Mouse (Mus musculus) embryonic facial prominence, embryonic 13.5 days (tissue): ENCODE measurements at regions not wholly inside any gene's neighbourhood (a gene's known extent, or its start where the extent isn't known, plus 50 kb on each side); places are given as distances from the start of the nearest gene placed in this dataset.

Experiments used
- ATAC-seq: fragments of 200-750 bp; cut with Nextera tagmentation; 2 replicates; pipeline ENCODE4 v1.8.0; 2017; ENCODE audit warnings: low read depth; ENCODE audit not compliant: insufficient number of reproducible peaks, insufficient read depth, low FRiP score, low TSS enrichment
- H3K27ac ChIP-seq: fragments of 300-500 bp; sonication (generic); 2 replicates; pipeline ENCODE4 v1.5.1; 2015; ENCODE audit warnings: moderate library complexity, mild to moderate bottlenecking, inconsistent platforms
- H3K27me3 ChIP-seq: fragments of 300-500 bp; sonication (generic); 2 replicates; pipeline ENCODE4 v1.6.1; 2015; ENCODE audit warnings: mild to moderate bottlenecking, inconsistent platforms
- H3K36me3 ChIP-seq: fragments of 300-500 bp; sonication (generic); 2 replicates; pipeline ENCODE4 v1.6.1; 2015; ENCODE audit warnings: mild to moderate bottlenecking, inconsistent platforms
- H3K4me1 ChIP-seq: fragments of 300-500 bp; sonication (generic); 2 replicates; pipeline ENCODE4 v1.6.1; 2015; ENCODE audit warnings: inconsistent platforms
- H3K4me2 ChIP-seq: fragments of 300-500 bp; sonication (generic); 2 replicates; pipeline ENCODE4 v1.6.1; 2015; ENCODE audit warnings: moderate library complexity, mild to moderate bottlenecking, inconsistent platforms
- H3K4me3 ChIP-seq: fragments of 300-500 bp; sonication (generic); 2 replicates; pipeline ENCODE4 v1.5.1; 2015; ENCODE audit warnings: mild to moderate bottlenecking, inconsistent platforms
- H3K9ac ChIP-seq: fragments of 300-500 bp; sonication (generic); 2 replicates; pipeline ENCODE4 v1.6.1; 2015; ENCODE audit warnings: mild to moderate bottlenecking, inconsistent platforms
- H3K9me3 ChIP-seq: fragments of 300-500 bp; sonication (generic); 2 replicates; pipeline ENCODE4 v1.6.1; 2016; ENCODE audit warnings: inconsistent platforms
- WGBS: fragments of 180-500 bp; shearing (Covaris S2); methylation state at CpG from one replicate; pipeline ENCODE4 v1.1.7; 2015; ENCODE audit warnings: mixed read lengths; 5-methylcytosine and 5-hydroxymethylcytosine counted together

GRCm38 (mm10) chr4:34105251-34105650, 55.3 kb upstream of the Spaca1 start:
- H3K4me3 ChIP-seq, result no peak overlapping the region
- no peak for ATAC-seq
- no peak overlapping the region for H3K4me2 ChIP-seq
- H3K9me3 ChIP-seq, result peaks cover 13% of the 10 kb centered on the region
- H3K27me3 ChIP-seq, result no peaks in the 10 kb centered on the region
- no peak overlapping the region for H3K27ac ChIP-seq
- 90% methylated on average over 2 of the region's 2 CpGs for WGBS
- no peak overlapping the region for H3K9ac ChIP-seq
- no peaks in the 10 kb centered on the region for H3K4me1 ChIP-seq
- H3K36me3 ChIP-seq, result no peaks in the 10 kb centered on the region

- H3K27ac ChIP-seq, result no peak overlapping the region
- no peaks in the 10 kb centered on the region for H3K4me1 ChIP-seq
- no peaks in the 10 kb centered on the region for H3K36me3 ChIP-seq
- no peaks in the 10 kb centered on the region for H3K27me3 ChIP-seq
- no peaks in the 10 kb centered on the region for H3K9me3 ChIP-seq
- no peak overlapping the region for H3K4me3 ChIP-seq
- no peak overlapping the region for H3K9ac ChIP-seq
- no peak overlapping the region for H3K4me2 ChIP-seq
- 69% methylated on average over 6 of the region's 6 CpGs for WGBS
- ATAC-seq, result no peak
These were observed 64.3 kb upstream of the Spaca1 start for GRCm38 (mm10) chr4:34114323-34114722.

- H3K4me3 ChIP-seq, result no peak overlapping the region
These were observed 67.1 kb upstream of the Spaca1 start for GRCm38 (mm10) chr4:34117086-34117485.

GRCm38 (mm10) chr4:34122959-34123520, 73.0 kb upstream of the Spaca1 start:
- H3K4me1 ChIP-seq, result no peaks in the 10 kb centered on the region
- no peak overlapping the region for H3K4me3 ChIP-seq
- H3K4me2 ChIP-seq, result no peak overlapping the region
- no peaks in the 10 kb centered on the region for H3K36me3 ChIP-seq
- H3K27ac ChIP-seq, result no peak overlapping the region
- 86% methylated on average over 9 of the region's 9 CpGs for WGBS
- ATAC-seq, result no peak
- no peaks in the 10 kb centered on the region for H3K9me3 ChIP-seq
- H3K9ac ChIP-seq, result no peak overlapping the region
- no peaks in the 10 kb centered on the region for H3K27me3 ChIP-seq

More at GRCm38 (mm10) chr4:34117086-34117485, 67.1 kb upstream of the Spaca1 start:
- no peaks in the 10 kb centered on the region for H3K27me3 ChIP-seq
- WGBS, result 89% methylated on average over 1 of the region's 1 CpGs
- H3K36me3 ChIP-seq, result no peaks in the 10 kb centered on the region
- H3K4me2 ChIP-seq, result no peak overlapping the region
- H3K27ac ChIP-seq, result no peak overlapping the region
- H3K4me1 ChIP-seq, result no peaks in the 10 kb centered on the region
- no peak overlapping the region for H3K9ac ChIP-seq
- no peak for ATAC-seq
- no peaks in the 10 kb centered on the region for H3K9me3 ChIP-seq

- no peaks in the 10 kb centered on the region for H3K9me3 ChIP-seq
- H3K36me3 ChIP-seq, result no peaks in the 10 kb centered on the region
- H3K4me2 ChIP-seq, result no peak overlapping the region
- no peak for ATAC-seq
- no peaks in the 10 kb centered on the region for H3K4me1 ChIP-seq
- H3K9ac ChIP-seq, result no peak overlapping the region
- H3K4me3 ChIP-seq, result no peak overlapping the region
- WGBS, result 34% methylated on average over 4 of the region's 4 CpGs
- no peak overlapping the region for H3K27ac ChIP-seq
- H3K27me3 ChIP-seq, result no peaks in the 10 kb centered on the region
These were observed 78.2 kb upstream of the Spaca1 start for GRCm38 (mm10) chr4:34128224-34128623.

- WGBS, result 45% methylated on average over 2 of the region's 2 CpGs
- H3K4me1 ChIP-seq, result 0 out of 2 replicates have a peak, but pooled peaks cover 7% of the 10 kb centered on the region
- no peaks in the 10 kb centered on the region for H3K36me3 ChIP-seq
- ATAC-seq, result no peak
- no peak overlapping the region for H3K9ac ChIP-seq
- H3K27me3 ChIP-seq, result no peaks in the 10 kb centered on the region
- H3K4me3 ChIP-seq, result no peak overlapping the region
- no peak overlapping the region for H3K4me2 ChIP-seq
- no peaks in the 10 kb centered on the region for H3K9me3 ChIP-seq
- no peak overlapping the region for H3K27ac ChIP-seq
These were observed 96.3 kb upstream of the Spaca1 start for GRCm38 (mm10) chr4:34146133-34146867.

GRCm38 (mm10) chr4:34148956-34149739, 99.2 kb upstream of the Spaca1 start:
- no peak overlapping the region for H3K27ac ChIP-seq
- WGBS, result 65% methylated on average over 5 of the region's 5 CpGs
- no peak overlapping the region for H3K9ac ChIP-seq
- H3K36me3 ChIP-seq, result no peaks in the 10 kb centered on the region
- H3K27me3 ChIP-seq, result no peaks in the 10 kb centered on the region
- H3K4me1 ChIP-seq, result 0 out of 2 replicates have a peak, but pooled peaks cover 7% of the 10 kb centered on the region
- H3K4me3 ChIP-seq, result no peak overlapping the region
- no peak for ATAC-seq
- H3K9me3 ChIP-seq, result no peaks in the 10 kb centered on the region
- no peak overlapping the region for H3K4me2 ChIP-seq

GRCm38 (mm10) chr4:34151605-34152347, 101.8 kb upstream of the Spaca1 start:
- Histone ChIP-seq H3K4me1 (no peaks in the 10 kb centered on the region), H3K27me3 (no peaks in the 10 kb centered on the region), H3K4me2 (no peak overlapping the region), H3K36me3 (no peaks in the 10 kb centered on the region), H3K27ac (no peak overlapping the region), H3K9me3 (no peaks in the 10 kb centered on the region), H3K4me3 (no peak overlapping the region), H3K9ac (no peak overlapping the region)
- ATAC-seq, result no peak
- 53% methylated on average over 10 of the region's 10 CpGs for WGBS

- no peaks in the 10 kb centered on the region for H3K4me1 ChIP-seq
- WGBS, result 75% methylated on average over 6 of the region's 6 CpGs
- ATAC-seq, result no peak
These were observed 105.5 kb upstream of the Spaca1 start for GRCm38 (mm10) chr4:34155501-34155900.

GRCm38 (mm10) chr4:34157818-34158511, 108.0 kb upstream of the Spaca1 start:
- Histone ChIP-seq H3K27me3 (no peaks in the 10 kb centered on the region), H3K27ac (no peak overlapping the region), H3K4me1 (no peaks in the 10 kb centered on the region), H3K9ac (no peak overlapping the region), H3K9me3 (no peaks in the 10 kb centered on the region), H3K36me3 (no peaks in the 10 kb centered on the region), H3K4me2 (no peak overlapping the region), H3K4me3 (no peak overlapping the region)
- ATAC-seq, result no peak
- 87% methylated on average over 6 of the region's 6 CpGs for WGBS

More at GRCm38 (mm10) chr4:34155501-34155900, 105.5 kb upstream of the Spaca1 start:
- no peak overlapping the region for H3K4me3 ChIP-seq
- no peaks in the 10 kb centered on the region for H3K27me3 ChIP-seq
- H3K9me3 ChIP-seq, result no peaks in the 10 kb centered on the region
- no peak overlapping the region for H3K9ac ChIP-seq
- H3K4me2 ChIP-seq, result no peak overlapping the region
- no peaks in the 10 kb centered on the region for H3K36me3 ChIP-seq
- H3K27ac ChIP-seq, result no peak overlapping the region
